Comparison of ENCODE assay signal across 13 mouse cellular contexts in the genomic region with DNA sequence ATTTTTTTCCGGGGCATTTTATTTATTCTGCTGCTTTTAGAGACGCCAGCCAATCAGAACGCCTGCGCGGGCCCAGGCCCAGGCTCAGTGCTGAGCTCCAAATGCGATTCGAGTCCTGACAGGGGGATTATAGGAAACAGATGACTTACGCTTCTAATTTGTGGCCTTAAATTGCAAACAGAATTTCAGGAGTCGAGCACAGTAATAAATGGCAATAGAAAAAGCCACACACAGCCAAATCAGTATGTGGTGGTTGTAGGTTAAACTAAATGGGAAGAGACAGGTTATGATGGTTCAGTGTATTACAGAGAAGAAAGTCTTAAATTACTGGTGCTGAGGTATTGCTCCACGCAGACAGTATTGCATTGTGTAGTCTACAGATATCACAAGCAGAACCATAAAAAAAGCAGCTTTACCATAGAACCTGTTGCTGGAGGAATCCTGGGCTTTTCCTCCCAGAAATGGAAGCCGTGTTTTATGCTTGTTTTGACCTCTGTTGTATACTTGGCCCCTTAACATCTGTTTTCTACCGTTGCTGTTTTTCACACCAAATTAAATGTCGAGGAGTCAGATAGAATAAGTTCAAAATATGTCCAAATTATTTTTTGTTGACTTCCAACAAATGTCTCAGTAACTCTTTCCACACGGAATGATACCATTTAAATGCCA.
DNase-seq lines count a peak whose midpoint lies in the region; ATAC-seq lines count a peak whose summit lies in the region.
"Had no signal": no experiment of that assay in that cellular context is flagged by ENCODE, and none has a peak within 500 bp of the region (broad histone marks: within the 10 kb centered on the region; RNA-seq: fewer than 3 reads in every experiment).

No protein-coding gene starts in this region.

- no peaks in the 10 kb centered on the region for H3K36me3 ChIP-seq in heart, embryonic 13.5 days
- H3K36me3 ChIP-seq in heart, embryonic 11.5 days (ENCODE audit: control insufficient read depth, insufficient read depth, low read length), result no peaks in the 10 kb centered on the region
- H3K36me3 ChIP-seq in forebrain, embryonic 10.5 days (replicated peaks), result no peaks in the 10 kb centered on the region
- H3K36me3 ChIP-seq in neural tube, embryonic 12.5 days, result no peaks in the 10 kb centered on the region

- intact Hi-C loops in left cerebral cortex, postnatal 4 days (cut with DNase I), result no loop called here

- ATAC-seq in heart, embryonic 13.5 days (ENCODE audit: extremely low read depth, insufficient number of reproducible peaks, low FRiP score, low TSS enrichment), result no peak
- ATAC-seq in heart, embryonic 11.5 days (replicated peaks; ENCODE audit: insufficient number of reproducible peaks, low FRiP score, low TSS enrichment), result no peak
- ATAC-seq in neural tube, embryonic 12.5 days (ENCODE audit: low FRiP score, low read depth), result no peak

- H3K9ac ChIP-seq in heart, embryonic 13.5 days, result no peak overlapping the region
- H3K9ac ChIP-seq in heart, embryonic 11.5 days (ENCODE audit: low read depth, low read length), result no peak overlapping the region
- no peak overlapping the region for H3K9ac ChIP-seq in neural tube, embryonic 12.5 days

- peak overlapping the region; percentile 17; the same call in 1 of the 2 replicates for H3K4me2 ChIP-seq in heart, embryonic 13.5 days
- H3K4me2 ChIP-seq in heart, embryonic 11.5 days, result no peak overlapping the region; the same call in 1 of the 2 replicates
- peak overlapping the region; percentile 25; the same call in 1 of the 2 replicates for H3K4me2 ChIP-seq in neural tube, embryonic 12.5 days (replicated peaks)

- H3K4me1 ChIP-seq in heart, embryonic 13.5 days, result no peaks in the 10 kb centered on the region; the same call in 1 of the 2 replicates
- no peaks in the 10 kb centered on the region for H3K4me1 ChIP-seq in heart, embryonic 11.5 days (ENCODE audit: control insufficient read depth, insufficient read depth, low read length)
- peaks cover 52% of the 10 kb centered on the region for H3K4me1 ChIP-seq in forebrain, embryonic 10.5 days
- H3K4me1 ChIP-seq in neural tube, embryonic 12.5 days, result peaks cover 14% of the 10 kb centered on the region; the same call in 1 of the 2 replicates

- WGBS in heart, embryonic 13.5 days, result 47% methylated on average over 14 of the region's 14 CpGs
- 45% methylated on average over 14 of the region's 14 CpGs for WGBS in heart, embryonic 11.5 days (ENCODE audit: insufficient replicate concordance)
- WGBS in forebrain, embryonic 10.5 days, result 25% methylated on average over 14 of the region's 14 CpGs
- WGBS in neural tube, embryonic 12.5 days, result 23% methylated on average over 14 of the region's 14 CpGs

- H3K4me3 ChIP-seq in heart, embryonic 13.5 days, result no peak overlapping the region
- no peak overlapping the region for H3K4me3 ChIP-seq in heart, embryonic 11.5 days (ENCODE audit: low read depth, low read length)
- H3K4me3 ChIP-seq in forebrain, embryonic 10.5 days, result no peak overlapping the region
- no peak overlapping the region for H3K4me3 ChIP-seq in neural tube, embryonic 12.5 days

- no peak overlapping the region for H3K27ac ChIP-seq in heart, embryonic 13.5 days (replicated peaks)
- H3K27ac ChIP-seq in heart, embryonic 11.5 days (ENCODE audit: low read depth, low read length), result no peak overlapping the region
- peak overlapping the region; percentile 82 for H3K27ac ChIP-seq in forebrain, embryonic 10.5 days
- H3K27ac ChIP-seq in neural tube, embryonic 12.5 days, result no peak overlapping the region

- no peaks in the 10 kb centered on the region for H3K27me3 ChIP-seq in heart, embryonic 13.5 days (replicated peaks)
- H3K27me3 ChIP-seq in heart, embryonic 11.5 days (ENCODE audit: control insufficient read depth, insufficient read depth, low read length), result no peaks in the 10 kb centered on the region
- H3K27me3 ChIP-seq in forebrain, embryonic 10.5 days (ENCODE audit: poor library complexity, severe bottlenecking), result peaks cover 12% of the 10 kb centered on the region
- no peaks in the 10 kb centered on the region for H3K27me3 ChIP-seq in neural tube, embryonic 12.5 days (replicated peaks)

- peak; percentile 38 for DNase-seq in forebrain, embryonic 10.5 days (ENCODE audit: extremely low spot score, low spot score)
- DNase-seq in hindlimb bud, embryonic 11.5 days (ENCODE audit: extremely low spot score, low read depth, low spot score), result peak; percentile 95
- no peak for DNase-seq in left cerebral cortex, postnatal 4 days
- no peak for DNase-seq in kidney, postnatal 14 days
- no peak for DNase-seq in ovary, adult 18-20 months (ENCODE audit: low spot score)
- DNase-seq: adrenal gland, postnatal 36 days; cerebellum, postnatal 25 days; gastrocnemius, postnatal 10 days; liver; thymus, postnatal 4 days had no signal

- no peaks in the 10 kb centered on the region for H3K9me3 ChIP-seq in heart, embryonic 13.5 days
- H3K9me3 ChIP-seq in heart, embryonic 11.5 days (replicated peaks; ENCODE audit: control insufficient read depth, low read length), result no peaks in the 10 kb centered on the region
- H3K9me3 ChIP-seq in forebrain, embryonic 10.5 days, result no peaks in the 10 kb centered on the region
- H3K9me3 ChIP-seq in neural tube, embryonic 12.5 days, result no peaks in the 10 kb centered on the region

Comparison
In these comparisons a context has a peak if more than half of its experiments do, and no peak if none do; other contexts are left out.
1. DNase-seq: peak in forebrain, embryonic 10.5 days (single experiment) and hindlimb bud, embryonic 11.5 days (single experiment); none in left cerebral cortex, postnatal 4 days (single experiment), kidney, postnatal 14 days (single experiment) and ovary, adult 18-20 months (single experiment).